Mouse (Mus musculus) lung, postnatal 0 days (tissue): ENCODE measurements at regions not wholly inside any gene's neighbourhood (a gene's known extent, or its start where the extent isn't known, plus 50 kb on each side); places are given as distances from the start of the nearest gene placed in this dataset.

Experiments used
- CTCF ChIP-seq: IDR thresholded peaks from 2 replicates; pipeline ENCODE4 v1.5.1; 2016; ENCODE audit warnings: antibody characterized with exemption, mild to moderate bottlenecking
- EP300 ChIP-seq: IDR thresholded peaks from 2 replicates; pipeline ENCODE4 v1.6.1; 2016; ENCODE audit warnings: antibody characterized with exemption, mild to moderate bottlenecking, control low read depth

DNA sequence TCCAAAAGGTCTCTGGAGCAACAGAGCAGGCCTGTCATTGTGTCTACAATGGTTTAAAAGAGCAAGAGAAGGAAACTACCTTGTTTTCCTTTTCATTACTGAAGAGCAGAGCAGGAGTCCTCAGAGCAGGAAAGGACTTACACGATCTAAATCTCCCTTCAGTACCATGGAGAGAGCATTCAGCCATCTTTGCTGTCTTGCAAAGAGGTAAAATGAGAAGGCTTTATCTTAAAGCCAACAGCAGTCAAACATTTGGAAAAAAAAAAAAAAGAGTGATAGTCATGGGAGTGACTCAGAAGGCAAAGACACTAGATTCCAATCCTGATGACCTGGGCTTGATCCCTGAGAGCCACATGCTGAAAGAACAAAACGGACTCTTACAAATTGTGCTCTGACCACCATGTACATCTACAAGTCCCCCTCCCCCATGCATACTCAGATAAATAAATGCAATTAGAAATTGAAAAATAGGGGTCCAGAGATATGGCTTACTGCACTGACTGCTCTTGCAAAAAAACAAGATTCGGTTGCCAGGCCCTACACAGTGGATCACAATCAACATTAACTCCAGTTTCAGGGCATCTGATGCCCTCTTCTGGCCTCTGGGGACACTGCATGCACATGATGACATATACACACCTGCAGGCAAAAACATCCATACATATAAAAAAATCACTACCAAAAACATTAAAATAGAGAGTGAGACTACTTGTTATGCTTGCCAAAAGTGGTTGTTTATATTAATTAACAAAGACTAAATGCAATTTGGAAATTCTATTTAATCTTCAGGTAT is 397.6 kb upstream of the Kif2a start:
- no peak for TF ChIP-seq EP300
- peak; percentile 21 for TF ChIP-seq CTCF
